Mouse (Mus musculus) heart, embryonic 16.5 days (tissue): Measurements from ENCODE around the gene Prss32. TPM values are rescaled to one million over a fixed set of nuclear protein-coding genes. Genes with fewer than 3 reads are reported as not detected.
A peak's percentile ranks its signal among the peaks of the same experiment; 100 is the strongest.

Experiments
- ATAC-seq: fragments of 200-750 bp; cut with Nextera tagmentation; replicated peaks from 2 replicates; pipeline ENCODE4 v1.8.0; 2017; ENCODE audit warnings: moderate number of reproducible peaks; ENCODE audit not compliant: insufficient read depth, low FRiP score; ENCODE audit errors: extremely low read depth
- H3K27ac ChIP-seq: fragments of 300-500 bp; sonication (generic); 2 replicates; pipeline ENCODE4 v1.5.1; 2014; ENCODE audit warnings: mild to moderate bottlenecking, low read length, control low read depth, moderate library complexity
- H3K27me3 ChIP-seq: fragments of 300-500 bp; sonication (generic); 2 replicates; pipeline ENCODE4 v1.6.1; 2014; ENCODE audit warnings: low read length, mixed read lengths; ENCODE audit not compliant: control insufficient read depth, insufficient read depth
- H3K36me3 ChIP-seq: fragments of 300-500 bp; sonication (generic); 2 replicates; pipeline ENCODE4 v1.6.1; 2014; ENCODE audit not compliant: control insufficient read depth, insufficient read depth
- H3K4me1 ChIP-seq: fragments of 300-500 bp; sonication (generic); 2 replicates; pipeline ENCODE4 v1.6.1; 2014; ENCODE audit warnings: low read length, mixed read lengths; ENCODE audit not compliant: control insufficient read depth, insufficient read depth
- H3K4me2 ChIP-seq: fragments of 300-500 bp; sonication (generic); 2 replicates; pipeline ENCODE4 v1.6.1; 2014; ENCODE audit warnings: low read depth, mild to moderate bottlenecking, control low read depth, low read length
- H3K4me3 ChIP-seq: fragments of 300-500 bp; sonication (generic); 2 replicates; pipeline ENCODE4 v1.5.1; 2014; ENCODE audit warnings: mild to moderate bottlenecking, control low read depth, low read length
- H3K9ac ChIP-seq: fragments of 300-500 bp; sonication (generic); 2 replicates; pipeline ENCODE4 v1.6.1; 2014; ENCODE audit warnings: low read length, control low read depth
- H3K9me3 ChIP-seq: fragments of 300-500 bp; sonication (generic); replicated peaks from 2 replicates; pipeline ENCODE4 v1.6.1; 2016; ENCODE audit warnings: low read length; ENCODE audit not compliant: control insufficient read depth
- WGBS: fragments of 180-500 bp; shearing (Covaris S2); extraction: QIAGEN DNeasy Blood & Tissue Kit; methylation state at CpG from one replicate; pipeline ENCODE4 v1.1.7; 2014; 5-methylcytosine and 5-hydroxymethylcytosine counted together
- polyA plus RNA-seq: library from polyadenylated mRNA; unstranded; fragments of >200 nt; fragmentation: Nextera tagmentation; extraction: Ambion mirVana; gene quantifications from 2 replicates; pipeline ENCODE4 v1.2.1, GENCODE M21; 2015

Gene Prss32
- polyA plus RNA-seq, 1 experiment from 2014 or later, result 0.50 TPM

DNA sequence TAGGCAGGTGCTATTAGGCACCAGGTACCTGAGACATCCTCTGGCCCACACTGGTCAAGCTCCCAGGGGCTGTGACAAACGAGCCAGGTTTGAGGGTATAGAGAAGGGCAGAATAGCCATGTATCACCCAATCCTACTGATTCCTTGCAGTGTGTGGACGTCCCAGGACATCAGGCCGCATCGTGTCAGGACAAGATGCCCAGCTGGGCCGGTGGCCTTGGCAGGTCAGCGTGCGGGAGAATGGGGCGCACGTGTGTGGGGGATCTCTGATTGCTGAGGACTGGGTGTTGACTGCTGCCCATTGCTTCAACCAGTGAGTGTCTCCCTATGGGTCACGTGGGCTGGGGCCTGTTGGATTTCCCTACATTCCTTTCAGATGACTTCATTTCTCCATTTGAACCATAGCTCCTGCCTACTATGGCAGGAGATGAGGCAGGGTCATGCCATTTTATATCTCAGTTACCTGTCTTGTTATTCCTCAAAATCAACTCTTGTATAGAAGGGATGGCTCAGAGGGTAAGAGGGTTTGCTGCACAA, 10.6 kb downstream of the Prss32 start:
- Histone ChIP-seq H3K9me3 (no peaks in the 10 kb centered on the region), H3K36me3 (no peaks in the 10 kb centered on the region), H3K27me3 (no peaks in the 10 kb centered on the region), H3K4me2 (no peak overlapping the region), H3K27ac (no peak overlapping the region), H3K9ac (no peak overlapping the region), H3K4me3 (no peak overlapping the region), H3K4me1 (peaks cover 6% of the 10 kb centered on the region; the same call in 1 of the 2 replicates)
- 56% methylated on average over 10 of the region's 10 CpGs for WGBS
- peak; percentile 45; the same call in 1 of the 2 replicates for ATAC-seq

GRCm38 (mm10) chr17:23857193-23857592, 13.5 kb downstream of the Prss32 start:
- no peaks in the 10 kb centered on the region for H3K9me3 ChIP-seq

GRCm38 (mm10) chr17:23857913-23858312, 14.3 kb downstream of the Prss32 start:
- 68% methylated on average over 2 of the region's 2 CpGs for WGBS
- Histone ChIP-seq H3K4me3 (no peak overlapping the region), H3K27me3 (no peaks in the 10 kb centered on the region), H3K9me3 (no peaks in the 10 kb centered on the region), H3K9ac (no peak overlapping the region), H3K27ac (no peak overlapping the region), H3K4me1 (peaks cover 6% of the 10 kb centered on the region; the same call in 1 of the 2 replicates), H3K36me3 (no peaks in the 10 kb centered on the region), H3K4me2 (no peak overlapping the region)
- ATAC-seq, result no peak

More at GRCm38 (mm10) chr17:23857193-23857592, 13.5 kb downstream of the Prss32 start:
- ATAC-seq, result no peak
- no peak overlapping the region for H3K27ac ChIP-seq
- WGBS, result 81% methylated on average over 6 of the region's 6 CpGs
- H3K4me3 ChIP-seq, result no peak overlapping the region
- no peak overlapping the region for H3K9ac ChIP-seq
- no peak overlapping the region for H3K4me2 ChIP-seq
- H3K36me3 ChIP-seq, result no peaks in the 10 kb centered on the region
- H3K4me1 ChIP-seq, result peaks cover 6% of the 10 kb centered on the region; the same call in 1 of the 2 replicates
- H3K27me3 ChIP-seq, result no peaks in the 10 kb centered on the region

- H3K4me2 ChIP-seq, result no peak overlapping the region
- ATAC-seq, result no peak
- no peak overlapping the region for H3K27ac ChIP-seq
- no peaks in the 10 kb centered on the region for H3K4me1 ChIP-seq
- H3K9ac ChIP-seq, result no peak overlapping the region
- H3K27me3 ChIP-seq, result no peaks in the 10 kb centered on the region
- no peaks in the 10 kb centered on the region for H3K36me3 ChIP-seq
- WGBS, result 83% methylated on average over 4 of the region's 4 CpGs
- peaks cover 7% of the 10 kb centered on the region for H3K9me3 ChIP-seq
- no peak overlapping the region for H3K4me3 ChIP-seq
These were observed 19.3 kb downstream of the Prss32 start for GRCm38 (mm10) chr17:23862926-23863325.

- H3K4me1 ChIP-seq, result no peaks in the 10 kb centered on the region
- H3K9ac ChIP-seq, result no peak within 1 kb of the TSS
- H3K27me3 ChIP-seq, result no peaks in the 10 kb centered on the region
- no peak for ATAC-seq
- H3K36me3 ChIP-seq, result no peaks in the 10 kb centered on the region
- no peak within 1 kb of the TSS for H3K27ac ChIP-seq
- 78% methylated on average over 15 of the region's 15 CpGs for WGBS
- H3K4me2 ChIP-seq, result no peak within 1 kb of the TSS
- H3K9me3 ChIP-seq, result peaks cover 7% of the 10 kb centered on the region
- H3K4me3 ChIP-seq, result no peak within 1 kb of the TSS
These were observed 24.1 kb downstream of the Prss32 start, which contains the start of gene Prss21 for GRCm38 (mm10) chr17:23867756-23868155. Prss21 (plus strand) TSS chr17:23868056.

GRCm38 (mm10) chr17:23868513-23868912, 24.9 kb downstream of the Prss32 start:
- H3K9ac ChIP-seq, result no peak overlapping the region
- no peaks in the 10 kb centered on the region for H3K27me3 ChIP-seq
- H3K4me2 ChIP-seq, result no peak overlapping the region
- H3K4me1 ChIP-seq, result no peaks in the 10 kb centered on the region
- ATAC-seq, result no peak
- 78% methylated on average over 11 of the region's 11 CpGs for WGBS
- no peak overlapping the region for H3K4me3 ChIP-seq
- peaks cover 7% of the 10 kb centered on the region for H3K9me3 ChIP-seq
- no peak overlapping the region for H3K27ac ChIP-seq
- H3K36me3 ChIP-seq, result no peaks in the 10 kb centered on the region

DNA sequence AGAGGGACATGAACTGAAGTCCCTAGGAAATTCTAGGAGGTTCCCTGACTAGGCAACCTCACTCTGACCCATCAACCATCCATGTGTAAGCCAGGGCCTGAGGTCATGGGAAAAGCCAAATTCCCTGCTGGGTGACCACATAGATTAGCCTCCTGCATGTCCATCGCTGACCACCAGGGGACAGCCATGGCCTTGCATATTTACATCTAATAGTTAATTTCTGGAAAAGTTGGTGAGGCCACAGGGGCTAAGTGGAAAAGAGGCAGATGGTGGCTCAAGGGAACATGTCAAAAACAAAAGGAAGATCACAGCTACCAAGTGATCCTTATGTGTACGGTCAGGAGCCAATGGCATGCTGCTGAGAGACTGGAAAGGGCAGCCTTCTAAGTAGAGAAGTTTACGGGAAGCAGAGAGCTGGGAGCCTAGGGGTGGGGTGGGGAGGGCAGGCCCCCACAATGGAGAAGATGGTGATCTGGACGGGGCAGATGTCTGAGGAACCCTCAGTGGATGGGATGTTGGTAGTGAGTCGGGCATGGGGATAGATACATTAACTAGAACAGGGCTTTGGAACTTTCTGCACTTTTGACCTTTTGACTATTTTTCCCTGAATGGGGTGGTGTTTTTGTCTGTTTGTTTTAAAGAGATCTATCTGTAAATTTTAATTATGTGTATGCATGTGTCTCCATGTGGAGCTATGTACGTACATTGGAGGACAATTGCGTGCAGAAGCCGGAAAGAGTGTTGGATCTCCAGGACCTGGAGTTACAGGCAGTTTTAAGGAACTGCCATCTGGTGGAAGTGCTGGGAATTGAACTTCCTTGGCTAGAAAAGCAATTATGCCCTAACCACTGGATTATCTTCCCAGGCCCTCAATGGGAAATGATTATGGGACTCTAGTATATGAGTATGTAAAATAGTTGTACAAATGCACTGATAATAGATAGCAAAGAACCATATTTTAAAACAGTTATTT, 30.5 kb downstream of the Prss32 start:
- Histone ChIP-seq H3K36me3 (no peaks in the 10 kb centered on the region), H3K27me3 (no peaks in the 10 kb centered on the region), H3K9ac (no peak overlapping the region), H3K4me3 (no peak overlapping the region), H3K9me3 (no peaks in the 10 kb centered on the region), H3K4me2 (no peak overlapping the region), H3K27ac (no peak overlapping the region), H3K4me1 (no peaks in the 10 kb centered on the region)
- no peak for ATAC-seq
- 35% methylated on average over 8 of the region's 8 CpGs for WGBS

DNA sequence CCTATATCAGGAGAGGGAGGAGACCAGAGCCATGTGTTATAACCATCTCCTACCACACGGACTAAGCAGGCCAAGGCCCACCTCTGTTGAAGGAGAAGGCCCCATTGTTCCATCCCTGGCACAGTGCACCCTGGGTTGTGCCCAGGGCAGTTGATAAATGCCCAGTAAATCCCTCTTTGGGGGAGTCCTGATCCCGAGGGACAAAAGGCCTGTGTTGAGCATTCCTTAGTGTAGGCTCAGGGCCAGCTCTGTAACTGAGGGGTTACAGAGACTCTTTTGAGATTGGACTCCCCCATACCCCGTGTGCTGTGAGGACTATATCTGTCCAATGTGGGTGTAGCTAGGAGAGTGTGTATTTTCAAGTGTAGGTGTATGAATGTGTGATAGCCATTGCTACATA, 33.1 kb downstream of the Prss32 start:
- Histone ChIP-seq H3K36me3 (no peaks in the 10 kb centered on the region), H3K27me3 (no peaks in the 10 kb centered on the region), H3K4me2 (no peak overlapping the region), H3K4me3 (no peak overlapping the region), H3K27ac (no peak overlapping the region), H3K4me1 (no peaks in the 10 kb centered on the region), H3K9ac (no peak overlapping the region), H3K9me3 (no peaks in the 10 kb centered on the region)
- ATAC-seq, result 0 out of 2 replicates have a peak, but pooled peaks have one; percentile 15
- 43% methylated on average over 3 of the region's 3 CpGs for WGBS

- no peaks in the 10 kb centered on the region for H3K27me3 ChIP-seq
- WGBS, result 86% methylated on average over 2 of the region's 2 CpGs
- no peak overlapping the region for H3K4me3 ChIP-seq
- no peaks in the 10 kb centered on the region for H3K4me1 ChIP-seq
- H3K36me3 ChIP-seq, result no peaks in the 10 kb centered on the region
- no peak overlapping the region for H3K4me2 ChIP-seq
- ATAC-seq, result no peak
- H3K27ac ChIP-seq, result no peak overlapping the region
- H3K9me3 ChIP-seq, result no peaks in the 10 kb centered on the region
- no peak overlapping the region for H3K9ac ChIP-seq
These were observed 33.5 kb downstream of the Prss32 start for GRCm38 (mm10) chr17:23877166-23877565.
